Mouse (Mus musculus) brain, embryonic 14.5 days (tissue): ENCODE data around the gene Btbd11. TPM values are rescaled to one million over a fixed set of nuclear protein-coding genes. Genes with fewer than 3 reads are reported as not detected.

Experiments used
- DNase-seq: peaks from one replicate; pipeline ENCODE4 v3.0.0-alpha.2; 2011; ENCODE audit warnings: low read depth
- CTCF ChIP-seq: fragments of 200-500 bp; IDR thresholded peaks from 2 replicates; pipeline ENCODE4 v1.5.1; 2012; ENCODE audit warnings: inconsistent platforms, mild to moderate bottlenecking, moderate library complexity, borderline replicate concordance; ENCODE audit not compliant: insufficient read depth, insufficient read length; ENCODE audit errors: extremely low read depth
- POLR2A ChIP-seq: fragments of 200-500 bp; IDR thresholded peaks from 2 replicates; pipeline ENCODE4 v1.6.1; 2012; ENCODE audit warnings: mild to moderate bottlenecking, inconsistent platforms, borderline replicate concordance; ENCODE audit not compliant: poor library complexity, insufficient read depth, insufficient read length, severe bottlenecking; ENCODE audit errors: extremely low read depth
- polyA plus RNA-seq: library from polyadenylated mRNA; depleted of rRNA; stranded (reverse); fragments of >200 nt; gene quantifications from 2 replicates; pipeline ENCODE4 v1.2.3, GENCODE M21; 2012

Gene Btbd11
- polyA plus RNA-seq, 1 experiment: 24.5 TPM

- peak; percentile 30 for DNase-seq
- TF ChIP-seq CTCF: no peak
- no peak for TF ChIP-seq POLR2A
Observed at GRCm38 (mm10) chr10:85617501-85618417, 231.1 kb downstream of the Btbd11 start.

GRCm38 (mm10) chr10:85621067-85621466, 234.5 kb downstream of the Btbd11 start:
- no peak for DNase-seq
- TF ChIP-seq POLR2A (no peak), CTCF (no peak)

GRCm38 (mm10) chr10:85624504-85625169, 238.0 kb downstream of the Btbd11 start:
- DNase-seq: peak; percentile 92
- TF ChIP-seq POLR2A (no peak), CTCF (peak; percentile 71)

- TF ChIP-seq CTCF (no peak), POLR2A (no peak)
- DNase-seq: peak; percentile 31
Observed at GRCm38 (mm10) chr10:85625170-85625686, 238.6 kb downstream of the Btbd11 start.

- DNase-seq: no peak
- no peak for TF ChIP-seq CTCF
- TF ChIP-seq POLR2A: no peak
Observed at GRCm38 (mm10) chr10:85632030-85632429, 245.4 kb downstream of the Btbd11 start.

GRCm38 (mm10) chr10:85633577-85633976, 247.0 kb downstream of the Btbd11 start:
- TF ChIP-seq CTCF (no peak), POLR2A (no peak)
- DNase-seq: no peak

GRCm38 (mm10) chr10:85637580-85637979, 251.0 kb downstream of the Btbd11 start:
- DNase-seq: peak; percentile 37
- TF ChIP-seq POLR2A (no peak), CTCF (no peak)

- DNase-seq: peak; percentile 3
- no peak for TF ChIP-seq POLR2A
- no peak for TF ChIP-seq CTCF
Observed at GRCm38 (mm10) chr10:85638141-85638540, 251.5 kb downstream of the Btbd11 start.

GRCm38 (mm10) chr10:85639581-85639980, 253.0 kb downstream of the Btbd11 start:
- no peak for TF ChIP-seq CTCF
- no peak for TF ChIP-seq POLR2A
- DNase-seq: no peak

GRCm38 (mm10) chr10:85640408-85640807, 253.8 kb downstream of the Btbd11 start:
- no peak for DNase-seq
- no peak for TF ChIP-seq POLR2A
- no peak for TF ChIP-seq CTCF

GRCm38 (mm10) chr10:85645346-85645745, 258.7 kb downstream of the Btbd11 start:
- TF ChIP-seq POLR2A (no peak), CTCF (no peak)
- no peak for DNase-seq

- no peak for TF ChIP-seq POLR2A
- TF ChIP-seq CTCF: peak; percentile 82
- DNase-seq: peak; percentile 81
Observed at GRCm38 (mm10) chr10:85651706-85652105, 265.1 kb downstream of the Btbd11 start.
